Mouse (Mus musculus) kidney, adult 18-20 months (tissue): ENCODE measurements around the gene Rpf2.
A peak's percentile ranks its signal among the peaks of the same experiment; 100 is the strongest.

Experiments
- DNase-seq: peaks from one replicate; pipeline ENCODE4 v3.0.0; 2021

The Rpf2 gene

DNA sequence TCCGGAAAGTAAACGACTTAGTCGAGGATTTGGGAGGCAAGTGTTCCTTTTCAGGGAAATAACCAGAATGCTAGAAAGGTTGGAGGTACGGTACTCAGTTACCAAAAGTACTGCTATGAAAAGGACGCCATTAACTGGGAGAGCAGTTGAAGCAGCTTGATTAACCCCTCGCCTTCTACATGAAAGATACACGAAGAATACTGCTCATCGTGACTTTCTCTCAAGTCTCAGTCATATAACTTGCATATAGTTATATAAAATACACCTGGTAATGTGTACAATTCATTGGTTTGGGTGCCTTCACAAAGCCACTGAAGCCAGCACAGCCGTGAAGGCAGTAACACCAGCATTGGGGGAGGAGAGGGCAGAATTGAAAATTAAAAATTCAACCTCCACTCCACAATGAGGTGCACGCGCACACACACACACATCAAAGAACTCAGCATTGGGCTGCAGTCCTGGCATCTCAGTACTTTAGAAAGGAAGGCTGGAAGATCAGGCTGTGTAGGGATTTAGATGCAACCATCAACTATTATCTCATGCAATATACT, 405 bp upstream of the Rpf2 start:
- peak; percentile 11 for DNase-seq

GRCm38 (mm10) chr10:40237826-40238225, 9.0 kb downstream of the Rpf2 start:
- no peak for DNase-seq

- DNase-seq = no peak
Observed at GRCm38 (mm10) chr10:40233241-40233640, 13.6 kb downstream of the Rpf2 start.

GRCm38 (mm10) chr10:40232442-40232841, 14.4 kb downstream of the Rpf2 start:
- DNase-seq = no peak

- DNase-seq = no peak
Observed at GRCm38 (mm10) chr10:40229725-40230124, 17.1 kb downstream of the Rpf2 start.

- no peak for DNase-seq
Observed at GRCm38 (mm10) chr10:40227660-40228303, 19.1 kb downstream of the Rpf2 start.

- DNase-seq = no peak
Observed at GRCm38 (mm10) chr10:40218874-40219273, 28.0 kb downstream of the Rpf2 start.

DNA sequence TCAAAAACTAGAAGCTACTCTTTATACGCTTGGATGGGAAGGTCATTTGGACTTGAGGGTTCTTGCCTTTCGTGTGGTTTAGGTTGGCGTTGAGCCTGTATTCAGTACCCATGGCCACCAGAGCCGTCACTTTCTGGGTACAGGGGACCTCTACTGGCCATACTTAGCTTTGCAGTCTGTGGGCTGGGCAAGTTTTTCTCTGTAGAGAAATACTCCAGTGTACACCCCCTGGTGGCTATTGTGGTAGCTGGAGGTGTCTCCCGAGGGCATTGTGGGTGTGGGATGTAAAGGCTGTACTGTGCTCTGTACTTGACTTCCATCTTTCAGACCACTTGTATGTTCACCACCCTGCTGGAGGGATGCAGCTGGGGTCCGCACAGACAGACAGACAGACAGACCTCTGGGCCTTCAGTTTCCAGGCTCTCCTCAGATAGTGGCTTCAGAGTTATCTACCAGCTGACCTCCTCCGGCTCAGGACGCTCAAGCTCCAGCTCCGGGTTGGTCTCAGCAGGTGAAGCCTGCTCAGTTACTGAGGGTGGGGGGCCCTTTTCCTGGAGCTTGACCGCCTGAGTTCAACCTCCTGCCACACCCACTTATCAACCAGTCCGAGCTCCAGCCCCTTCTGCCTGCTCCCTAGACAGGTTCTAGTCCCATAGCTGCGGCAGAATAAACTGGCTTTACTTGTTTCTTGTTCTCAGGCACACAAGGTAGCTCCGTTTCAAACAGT, 34.2 kb downstream of the Rpf2 start:
- DNase-seq = peak; percentile 93

GRCm38 (mm10) chr10:40195001-40195400, 51.8 kb downstream of the Rpf2 start:
- no peak for DNase-seq

DNA sequence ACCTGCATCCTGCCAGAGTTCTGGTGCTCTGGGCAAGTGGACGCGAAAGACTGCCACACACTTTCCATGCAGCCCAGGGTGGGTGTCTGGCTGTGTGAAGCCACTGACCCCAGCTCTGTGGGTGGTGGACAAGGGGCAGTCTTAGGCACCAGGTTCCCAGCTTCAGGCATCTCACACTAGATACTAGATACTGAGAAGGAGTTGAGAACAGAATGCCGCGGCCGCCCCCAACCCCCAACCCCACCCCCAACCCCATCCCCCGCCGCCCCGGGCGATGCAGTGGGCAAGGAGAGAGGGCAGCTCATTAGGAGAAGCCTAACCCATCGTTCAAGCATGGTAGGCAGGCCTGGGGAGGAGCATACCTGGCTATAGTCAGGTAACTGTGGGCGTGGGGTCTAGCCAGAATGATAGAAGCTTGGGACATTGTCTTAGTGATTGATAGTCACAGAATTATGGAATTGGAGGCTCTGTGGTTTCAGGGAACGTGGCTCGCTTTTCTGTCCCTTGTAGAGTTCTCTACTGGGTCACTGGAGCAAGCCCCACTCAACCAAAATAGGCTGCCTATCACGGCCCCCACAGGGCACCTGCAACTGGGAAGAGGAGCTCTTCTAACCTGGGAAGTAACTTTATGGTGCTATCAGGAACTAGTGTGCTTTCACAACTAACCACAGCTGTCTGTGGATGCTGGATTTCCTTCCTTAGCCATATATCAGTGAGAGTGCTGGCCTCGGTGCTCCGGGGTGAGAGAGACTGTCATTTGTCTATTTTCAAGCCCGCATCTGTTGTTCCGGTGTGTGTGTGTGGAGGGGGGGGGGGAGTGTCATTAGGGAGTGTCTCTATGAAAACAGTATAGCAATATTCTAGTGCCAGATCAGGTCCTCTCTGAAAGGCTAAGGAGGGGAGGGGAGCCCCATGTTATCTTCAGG, 54.6 kb downstream of the Rpf2 start:
- no peak for DNase-seq

DNA sequence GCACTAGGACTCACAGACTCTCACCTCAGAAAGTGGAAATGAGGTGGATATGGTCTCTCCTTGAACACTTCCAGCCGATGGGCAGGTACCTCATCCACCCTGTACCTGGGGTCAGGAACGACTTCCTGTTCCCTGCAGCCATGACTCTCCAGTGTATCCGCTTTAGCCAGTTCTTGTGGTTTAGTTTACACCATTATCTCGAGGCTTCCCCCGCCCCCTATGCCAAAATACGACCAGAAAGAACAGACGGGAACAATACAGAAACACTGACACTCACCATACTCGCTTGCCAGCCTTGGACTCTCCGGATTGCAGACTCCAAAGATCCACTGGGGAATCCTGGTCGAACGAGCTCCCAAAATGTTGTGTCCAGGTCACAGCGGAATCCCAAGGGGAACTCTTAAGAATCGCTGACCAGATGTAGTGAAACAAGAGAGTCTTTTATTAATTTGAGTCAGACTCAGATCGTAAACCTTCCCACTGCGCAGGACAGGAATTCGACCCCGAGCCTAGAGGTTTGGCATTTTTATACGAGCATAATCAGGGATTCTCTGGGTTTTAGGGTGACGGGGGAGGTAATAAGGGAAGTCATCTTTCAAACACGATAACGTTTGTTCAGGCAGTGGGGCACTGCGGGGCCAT, 55.4 kb downstream of the Rpf2 start:
- DNase-seq = peak; percentile 7

GRCm38 (mm10) chr10:40190871-40191270, 56.0 kb downstream of the Rpf2 start:
- no peak for DNase-seq

- DNase-seq = no peak
Observed at GRCm38 (mm10) chr10:40189689-40190088, 57.1 kb downstream of the Rpf2 start.

DNA sequence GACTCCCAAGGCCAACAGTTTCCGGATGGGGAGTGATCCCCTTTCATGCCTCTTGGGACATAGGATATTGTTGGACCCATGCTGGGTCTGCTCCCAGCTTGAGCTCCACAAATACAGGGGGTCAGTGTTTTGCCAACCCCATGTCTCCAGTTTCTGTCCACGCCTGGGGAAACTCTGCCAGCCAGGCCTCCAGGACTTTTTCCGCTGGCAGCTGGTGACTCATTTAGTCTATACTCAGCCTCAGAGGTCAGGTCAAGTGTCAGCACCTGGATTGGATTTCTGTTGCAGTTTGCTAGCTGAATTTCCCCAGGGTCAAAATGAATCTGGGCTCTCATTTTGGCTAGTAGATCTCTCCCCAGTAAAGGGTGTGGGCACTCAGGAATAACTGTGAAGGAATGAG, 58.0 kb downstream of the Rpf2 start:
- no peak for DNase-seq

GRCm38 (mm10) chr10:40185956-40186355, 60.9 kb downstream of the Rpf2 start:
- no peak for DNase-seq

- DNase-seq = no peak
Observed at GRCm38 (mm10) chr10:40180011-40180410, 66.8 kb downstream of the Rpf2 start.

- DNase-seq = no peak
Observed at GRCm38 (mm10) chr10:40179142-40179541, 67.7 kb downstream of the Rpf2 start.

DNA sequence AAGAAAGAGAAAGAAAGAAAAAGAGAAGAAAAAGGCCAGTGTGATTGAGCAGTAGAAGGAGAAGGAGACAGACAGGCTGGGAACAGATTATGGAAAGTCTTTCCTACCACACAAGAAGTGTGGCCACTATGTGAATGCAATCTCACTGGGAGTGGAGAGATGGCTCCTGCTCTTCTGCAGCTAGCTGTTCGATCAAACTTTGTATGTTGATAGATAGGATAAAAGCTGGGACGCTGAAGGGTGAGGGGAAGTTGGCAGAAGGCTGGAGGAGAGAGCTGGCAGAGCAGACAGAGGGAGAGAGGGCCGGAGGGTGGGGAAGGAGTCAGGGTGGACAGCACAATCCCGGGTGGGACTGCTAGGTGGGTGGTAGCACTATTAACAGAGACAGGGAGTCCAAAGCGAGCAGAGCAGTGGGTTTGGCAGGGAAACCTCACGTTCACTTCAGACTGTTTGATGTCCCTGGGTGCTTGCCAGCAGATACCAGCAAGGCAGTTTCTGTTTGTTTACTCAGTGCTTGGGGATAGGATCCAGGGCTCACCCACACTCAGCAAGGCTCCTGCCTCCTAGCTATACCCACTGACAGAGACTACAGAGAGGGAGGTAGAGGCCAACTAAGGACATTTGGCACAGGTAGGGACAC, 69.4 kb downstream of the Rpf2 start:
- DNase-seq = peak; percentile 41
